Mouse (Mus musculus): Measurements from ENCODE around the gene Mapkbp1. TPM values are rescaled to one million over a fixed set of nuclear protein-coding genes. Genes with fewer than 3 reads are reported as not detected.
A peak's percentile ranks its signal among the peaks of the same experiment; 100 is the strongest.

Mapkbp1 gene
- polyA plus RNA-seq, 1 experiment from 2014 or later, result 4.0 TPM

DNA sequence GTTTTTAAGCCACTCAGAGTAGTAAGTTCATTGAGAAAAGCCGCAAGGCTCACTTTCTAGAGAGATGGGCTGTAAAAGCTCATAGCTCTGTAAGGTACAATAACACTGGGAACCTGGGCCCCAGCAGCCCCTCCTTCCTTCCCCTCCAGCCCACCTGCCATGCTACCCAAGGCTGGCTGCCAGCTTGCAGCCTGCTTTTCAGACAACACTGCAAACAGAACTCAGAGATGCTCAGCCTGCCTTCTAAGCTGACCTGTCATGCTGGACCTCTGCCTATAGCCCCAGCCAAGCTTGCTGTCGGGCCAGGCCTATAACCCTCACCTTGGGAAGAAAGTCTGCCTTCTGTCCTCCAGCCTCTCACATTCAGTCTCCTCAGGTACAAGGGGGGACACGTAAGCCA lies 72.2 kb downstream of the Mapkbp1 start:
- DNase-seq (ENCODE audit: low spot score), result no peak
- H3K4me3 ChIP-seq, result no peak overlapping the region
- no peaks in the 10 kb centered on the region for H3K27me3 ChIP-seq (ENCODE audit: insufficient read depth, poor library complexity, severe bottlenecking)
- peaks cover 27% of the 10 kb centered on the region for H3K4me1 ChIP-seq (replicated peaks)
- H3K9me3 ChIP-seq, result no peaks in the 10 kb centered on the region
- H3K36me3 ChIP-seq, result peaks cover 32% of the 10 kb centered on the region
- WGBS, result 79% methylated on average over 3 of the region's 3 CpGs
- 0 out of 2 replicates have a peak overlapping the region, but pooled peaks have one; percentile 40 for H3K27ac ChIP-seq

DNA sequence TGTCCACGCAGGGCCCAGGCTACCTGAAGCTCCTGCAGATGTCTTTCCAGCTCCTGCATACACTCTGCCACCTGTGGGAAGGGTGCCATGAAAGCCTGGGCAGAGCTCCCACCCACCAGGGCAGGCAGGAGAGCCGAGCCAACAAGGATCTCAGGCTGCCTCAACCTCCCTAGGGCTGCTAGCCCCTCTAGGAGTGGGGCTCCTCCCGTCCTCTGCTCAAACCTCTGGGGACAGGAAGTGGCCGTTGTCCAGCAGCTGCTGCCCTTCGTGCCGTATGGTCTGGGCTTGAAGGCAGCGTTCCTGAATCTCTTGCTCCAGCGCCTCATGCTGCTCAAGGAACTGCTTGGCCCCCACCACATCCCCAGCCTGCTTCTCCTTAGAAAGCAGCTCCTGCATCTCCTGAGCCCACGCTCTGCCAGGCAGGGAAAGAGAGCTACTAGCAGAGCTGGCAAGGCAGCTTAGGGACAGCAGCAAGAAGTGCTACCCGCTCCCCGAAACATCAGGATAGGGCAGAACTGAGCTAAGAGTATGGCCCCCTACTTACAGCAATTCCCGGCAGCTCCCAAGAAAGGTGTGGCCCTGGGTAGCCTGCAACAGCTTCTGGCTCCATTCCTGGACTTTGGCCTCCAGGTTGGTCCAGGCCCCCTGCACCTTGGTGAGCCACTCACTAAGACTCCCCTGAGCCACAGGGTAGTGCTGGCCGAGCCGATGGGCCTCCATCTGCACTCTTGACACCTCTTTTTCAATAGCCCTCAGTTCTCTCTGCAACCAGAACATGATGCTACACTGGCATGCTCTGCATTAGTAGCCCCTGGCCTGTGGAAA lies 74.2 kb downstream of the Mapkbp1 start:
- Histone ChIP-seq H3K9me3 (no peaks in the 10 kb centered on the region), H3K4me1 (replicated peaks) (peaks cover 27% of the 10 kb centered on the region), H3K27me3 (ENCODE audit: insufficient read depth, poor library complexity, severe bottlenecking) (no peaks in the 10 kb centered on the region), H3K4me3 (no peak overlapping the region), H3K36me3 (peaks cover 12% of the 10 kb centered on the region), H3K27ac (peak overlapping the region; percentile 23; the same call in 1 of the 2 replicates)
- 72% methylated on average over 14 of the region's 14 CpGs for WGBS
- no peak for DNase-seq (ENCODE audit: low spot score)

DNA sequence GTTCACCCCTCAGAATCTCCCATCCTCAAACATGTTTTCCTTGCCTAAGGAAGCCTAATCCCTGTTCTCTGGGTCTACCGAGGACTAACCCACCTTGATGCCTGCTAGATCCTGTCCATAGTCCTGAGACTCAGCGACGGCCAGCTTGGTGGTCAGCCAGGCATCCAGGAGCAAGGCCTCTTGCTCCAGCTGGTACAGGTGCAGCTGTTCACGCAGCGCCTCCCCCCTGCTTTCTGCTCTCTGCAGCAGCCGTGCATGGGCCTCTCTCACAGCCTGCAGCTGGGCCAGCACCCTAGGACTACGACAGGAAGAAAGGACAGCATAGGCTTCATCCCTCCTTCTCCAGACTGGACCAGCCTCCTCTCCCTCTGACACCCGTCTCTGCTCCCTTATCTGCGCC lies 75.7 kb downstream of the Mapkbp1 start:
- H3K27me3 ChIP-seq (ENCODE audit: insufficient read depth, poor library complexity, severe bottlenecking), result no peaks in the 10 kb centered on the region
- peaks cover 27% of the 10 kb centered on the region for H3K4me1 ChIP-seq (replicated peaks)
- H3K27ac ChIP-seq, result no peak overlapping the region
- DNase-seq (ENCODE audit: low spot score), result no peak
- no peaks in the 10 kb centered on the region for H3K9me3 ChIP-seq
- WGBS, result 80% methylated on average over 9 of the region's 9 CpGs
- H3K4me3 ChIP-seq, result no peak overlapping the region
- H3K36me3 ChIP-seq, result no peaks in the 10 kb centered on the region

- Histone ChIP-seq H3K36me3 (no peaks in the 10 kb centered on the region), H3K4me3 (no peak overlapping the region), H3K9me3 (no peaks in the 10 kb centered on the region), H3K27ac (no peak overlapping the region), H3K4me1 (replicated peaks) (peaks cover 17% of the 10 kb centered on the region), H3K27me3 (ENCODE audit: insufficient read depth, poor library complexity, severe bottlenecking) (no peaks in the 10 kb centered on the region)
- DNase-seq (ENCODE audit: low spot score), result peak; percentile 45
- WGBS, result 65% methylated on average over 10 of the region's 10 CpGs
These were observed 77.3 kb downstream of the Mapkbp1 start for GRCm38 (mm10) chr2:120049632-120050274.

DNA sequence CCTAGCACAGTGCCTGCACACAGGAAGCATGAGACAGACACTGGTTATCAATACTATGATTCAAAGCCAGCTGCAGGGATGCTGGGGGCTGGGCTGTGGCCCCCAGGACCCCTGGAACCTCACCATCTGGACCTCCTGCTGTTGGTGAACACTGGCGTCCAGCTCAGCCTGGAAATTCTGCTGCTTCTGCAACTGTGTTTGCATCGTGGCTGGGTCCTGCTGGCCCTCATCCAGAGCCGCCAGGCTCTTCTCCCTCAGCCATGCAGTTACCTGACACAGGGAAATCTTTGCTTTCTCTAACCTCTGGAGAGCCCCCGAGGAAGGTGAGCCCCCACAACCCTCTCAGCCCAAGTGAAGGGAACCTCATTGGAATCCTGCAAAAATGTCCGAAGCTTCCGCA lies 78.9 kb downstream of the Mapkbp1 start:
- no peak overlapping the region for H3K4me3 ChIP-seq
- no peaks in the 10 kb centered on the region for H3K9me3 ChIP-seq
- no peaks in the 10 kb centered on the region for H3K36me3 ChIP-seq
- no peaks in the 10 kb centered on the region for H3K27me3 ChIP-seq (ENCODE audit: insufficient read depth, poor library complexity, severe bottlenecking)
- no peak overlapping the region for H3K27ac ChIP-seq
- peaks cover 8% of the 10 kb centered on the region for H3K4me1 ChIP-seq (replicated peaks)
- DNase-seq (ENCODE audit: low spot score), result no peak
- 66% methylated on average over 6 of the region's 6 CpGs for WGBS

DNA sequence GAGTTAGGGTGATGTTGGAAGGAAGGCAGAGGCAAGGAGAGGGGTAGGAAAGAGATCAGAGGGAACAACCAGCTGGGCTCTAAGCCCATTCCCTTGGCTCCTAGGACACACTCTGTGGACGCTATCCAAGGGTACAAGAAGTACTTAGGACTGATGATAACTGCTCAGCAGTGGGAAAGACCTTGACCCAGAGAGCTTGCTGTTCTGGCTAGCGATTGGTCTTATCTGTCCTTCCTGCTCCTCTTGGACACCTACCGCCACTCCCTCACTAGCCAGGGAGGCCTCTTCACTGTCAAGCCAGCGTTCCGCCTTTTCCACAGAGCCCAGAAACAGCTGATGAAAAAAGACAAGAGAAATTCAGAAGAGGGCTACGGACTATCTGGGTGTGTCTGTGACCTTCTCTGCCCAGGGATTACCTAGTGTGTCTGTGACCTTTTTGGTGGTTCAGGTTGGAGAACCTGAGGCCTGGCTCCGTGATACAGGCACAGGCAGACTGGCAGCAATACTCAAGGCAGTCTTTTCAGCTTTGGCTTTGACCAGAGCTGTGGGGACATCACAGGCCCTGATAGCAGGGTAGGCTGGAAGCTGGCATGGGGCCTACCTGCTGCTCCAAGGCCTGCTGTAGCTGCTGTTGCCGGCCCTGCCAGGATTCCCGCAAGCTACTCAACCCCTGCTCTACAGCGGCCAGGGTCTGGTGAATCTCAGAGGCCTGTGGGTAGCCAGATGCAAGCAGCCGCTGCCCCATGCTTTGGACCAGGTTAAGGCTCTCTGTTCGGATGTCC lies 82.5 kb downstream of the Mapkbp1 start:
- no peaks in the 10 kb centered on the region for H3K36me3 ChIP-seq
- H3K9me3 ChIP-seq, result no peaks in the 10 kb centered on the region
- no peak for DNase-seq (ENCODE audit: low spot score)
- H3K4me3 ChIP-seq, result no peak overlapping the region
- WGBS, result 89% methylated on average over 12 of the region's 12 CpGs
- 0 out of 2 replicates have a peak, but pooled peaks cover 6% of the 10 kb centered on the region for H3K4me1 ChIP-seq (replicated peaks)
- no peak overlapping the region for H3K27ac ChIP-seq
- H3K27me3 ChIP-seq (ENCODE audit: insufficient read depth, poor library complexity, severe bottlenecking), result no peaks in the 10 kb centered on the region

- Histone ChIP-seq H3K27me3 (ENCODE audit: insufficient read depth, poor library complexity, severe bottlenecking) (no peaks in the 10 kb centered on the region), H3K9me3 (no peaks in the 10 kb centered on the region), H3K27ac (no peak overlapping the region), H3K4me1 (replicated peaks) (0 out of 2 replicates have a peak, but pooled peaks cover 16% of the 10 kb centered on the region), H3K4me3 (no peak overlapping the region), H3K36me3 (no peaks in the 10 kb centered on the region)
- WGBS, result 91% methylated on average over 10 of the region's 10 CpGs
- DNase-seq (ENCODE audit: low spot score), result no peak
These were observed 83.4 kb downstream of the Mapkbp1 start for GRCm38 (mm10) chr2:120055923-120056322.

DNA sequence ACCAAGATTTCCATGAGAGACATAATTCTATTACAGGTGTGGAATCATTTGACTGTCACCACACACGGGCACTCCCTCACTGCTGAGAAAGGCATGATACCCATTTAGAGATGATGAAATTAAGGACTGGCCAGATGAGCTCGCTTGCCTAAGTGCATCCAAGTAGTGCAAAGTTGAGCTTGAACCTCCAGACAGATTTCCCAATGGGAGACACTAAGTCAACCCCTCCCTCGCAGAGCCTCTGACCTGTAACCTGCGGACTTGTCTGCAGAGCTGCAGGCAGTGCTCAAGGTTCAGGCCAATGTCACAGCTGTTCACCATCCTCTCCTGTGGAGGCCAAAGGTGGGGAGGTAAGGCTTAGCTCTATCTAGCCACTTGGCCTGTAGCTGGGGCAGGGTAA lies 86.3 kb downstream of the Mapkbp1 start:
- no peaks in the 10 kb centered on the region for H3K27me3 ChIP-seq (ENCODE audit: insufficient read depth, poor library complexity, severe bottlenecking)
- H3K4me3 ChIP-seq, result no peak overlapping the region
- H3K4me1 ChIP-seq (replicated peaks), result peaks cover 28% of the 10 kb centered on the region; the same call in 1 of the 2 replicates
- DNase-seq (ENCODE audit: low spot score), result no peak
- no peak overlapping the region for H3K27ac ChIP-seq
- no peaks in the 10 kb centered on the region for H3K36me3 ChIP-seq
- 85% methylated on average over 4 of the region's 4 CpGs for WGBS
- no peaks in the 10 kb centered on the region for H3K9me3 ChIP-seq

- Histone ChIP-seq H3K27ac (no peak overlapping the region), H3K4me1 (replicated peaks) (peaks cover 29% of the 10 kb centered on the region; the same call in 1 of the 2 replicates), H3K36me3 (no peaks in the 10 kb centered on the region), H3K27me3 (ENCODE audit: insufficient read depth, poor library complexity, severe bottlenecking) (no peaks in the 10 kb centered on the region), H3K9me3 (no peaks in the 10 kb centered on the region), H3K4me3 (no peak overlapping the region)
- 82% methylated on average over 3 of the region's 3 CpGs for WGBS
- DNase-seq (ENCODE audit: low spot score), result no peak
These were observed 87.0 kb downstream of the Mapkbp1 start for GRCm38 (mm10) chr2:120059466-120059865.

GRCm38 (mm10) chr2:120060190-120060589 lies 87.7 kb downstream of the Mapkbp1 start:
- H3K27me3 ChIP-seq (ENCODE audit: insufficient read depth, poor library complexity, severe bottlenecking), result no peaks in the 10 kb centered on the region
- 70% methylated on average over 6 of the region's 6 CpGs for WGBS
- no peak overlapping the region for H3K27ac ChIP-seq
- DNase-seq (ENCODE audit: low spot score), result no peak
- no peak overlapping the region for H3K4me3 ChIP-seq
- H3K9me3 ChIP-seq, result no peaks in the 10 kb centered on the region
- H3K4me1 ChIP-seq (replicated peaks), result peaks cover 29% of the 10 kb centered on the region; the same call in 1 of the 2 replicates
- no peaks in the 10 kb centered on the region for H3K36me3 ChIP-seq

- DNase-seq (ENCODE audit: low spot score), result no peak
- 71% methylated on average over 9 of the region's 9 CpGs for WGBS
- Histone ChIP-seq H3K9me3 (no peaks in the 10 kb centered on the region), H3K27me3 (ENCODE audit: insufficient read depth, poor library complexity, severe bottlenecking) (no peaks in the 10 kb centered on the region), H3K27ac (no peak overlapping the region), H3K4me3 (no peak overlapping the region), H3K4me1 (replicated peaks) (peaks cover 29% of the 10 kb centered on the region; the same call in 1 of the 2 replicates), H3K36me3 (no peaks in the 10 kb centered on the region)
These were observed 88.2 kb downstream of the Mapkbp1 start for GRCm38 (mm10) chr2:120060651-120061050.

- no peak overlapping the region for H3K4me3 ChIP-seq
- no peaks in the 10 kb centered on the region for H3K9me3 ChIP-seq
- peak overlapping the region; percentile 29; the same call in 1 of the 2 replicates for H3K27ac ChIP-seq
- WGBS, result 80% methylated on average over 8 of the region's 8 CpGs
- no peaks in the 10 kb centered on the region for H3K36me3 ChIP-seq
- H3K4me1 ChIP-seq (replicated peaks), result peaks cover 35% of the 10 kb centered on the region
- no peaks in the 10 kb centered on the region for H3K27me3 ChIP-seq (ENCODE audit: insufficient read depth, poor library complexity, severe bottlenecking)
- no peak for DNase-seq (ENCODE audit: low spot score)
These were observed 89.7 kb downstream of the Mapkbp1 start for GRCm38 (mm10) chr2:120062248-120062647.

All from hindbrain, embryonic 10.5 days (tissue).